Mouse (Mus musculus): Measurements from ENCODE around the gene Tasp1.
"Not testable (repeated sequence)": the region's sequence is repeated elsewhere in the genome, so short reads cannot be mapped to it uniquely, and the experiment has no call there.

Tasp1 gene

GRCm38 (mm10) chr2:139878052-139878621 lies 188.5 kb downstream of the Tasp1 start:
- no peak for DNase-seq

GRCm38 (mm10) chr2:139875876-139876275 lies 190.7 kb downstream of the Tasp1 start:
- no peak for DNase-seq

- no peak for DNase-seq
These were observed 192.4 kb downstream of the Tasp1 start for GRCm38 (mm10) chr2:139874173-139874572.

- no peak for DNase-seq
These were observed 192.8 kb downstream of the Tasp1 start for GRCm38 (mm10) chr2:139873762-139874161.

GRCm38 (mm10) chr2:139869071-139869470 lies 197.5 kb downstream of the Tasp1 start:
- DNase-seq, result not testable (repeated sequence)

- DNase-seq, result not testable (repeated sequence)
These were observed 203.2 kb downstream of the Tasp1 start for GRCm38 (mm10) chr2:139863396-139863795.

- DNase-seq, result no peak
These were observed 206.5 kb downstream of the Tasp1 start for GRCm38 (mm10) chr2:139860133-139860494.

GRCm38 (mm10) chr2:139859424-139860132 lies 207.0 kb downstream of the Tasp1 start:
- DNase-seq, result no peak

GRCm38 (mm10) chr2:139849621-139850020 lies 217.0 kb downstream of the Tasp1 start:
- no peak for DNase-seq

- no peak for DNase-seq
These were observed 225.2 kb downstream of the Tasp1 start for GRCm38 (mm10) chr2:139841359-139841758.

GRCm38 (mm10) chr2:139840941-139841340 lies 225.7 kb downstream of the Tasp1 start:
- no peak for DNase-seq

GRCm38 (mm10) chr2:139821589-139822378 lies 244.8 kb downstream of the Tasp1 start:
- no peak for DNase-seq

GRCm38 (mm10) chr2:139817275-139817674 lies 249.3 kb downstream of the Tasp1 start:
- no peak for DNase-seq

- DNase-seq, result no peak
These were observed 258.7 kb downstream of the Tasp1 start for GRCm38 (mm10) chr2:139807887-139808286.

- no peak for DNase-seq
These were observed 262.6 kb downstream of the Tasp1 start for GRCm38 (mm10) chr2:139804041-139804440.

- no peak for DNase-seq
These were observed 274.1 kb downstream of the Tasp1 start for GRCm38 (mm10) chr2:139792345-139793120.

- DNase-seq, result no peak
These were observed 277.9 kb downstream of the Tasp1 start for GRCm38 (mm10) chr2:139788658-139789057.

- no peak for DNase-seq
These were observed 281.7 kb downstream of the Tasp1 start for GRCm38 (mm10) chr2:139784946-139785345.

- no peak for DNase-seq
These were observed 282.1 kb downstream of the Tasp1 start for GRCm38 (mm10) chr2:139784465-139784864.
